Mouse (Mus musculus): ENCODE data around the gene Sfr1. TPM values are rescaled to one million over a fixed set of nuclear protein-coding genes. Genes with fewer than 3 reads are reported as not detected.

Gene Sfr1
- total RNA-seq, 2 experiments from 2014 or later = 106 to 110 TPM

DNA sequence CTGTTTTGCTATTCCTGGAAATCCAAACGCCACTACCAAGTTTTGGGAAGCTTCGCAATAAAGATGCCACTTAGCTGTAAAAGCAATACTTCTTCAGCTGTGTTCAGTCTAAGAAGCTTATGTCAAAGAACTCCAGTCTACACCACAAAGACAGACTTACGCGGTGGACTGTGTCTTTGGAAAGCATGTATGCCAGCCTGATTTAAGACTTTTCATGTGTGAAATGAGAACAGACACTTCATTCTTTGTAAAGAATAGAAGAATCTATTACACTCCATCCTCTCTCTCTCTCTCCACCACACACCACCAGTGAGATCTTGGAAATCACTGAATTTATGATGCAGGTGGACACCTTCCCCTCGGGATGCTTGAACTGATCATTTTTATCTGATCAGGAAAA lies 18.9 kb downstream of the Sfr1 start:
- DNase-seq (ENCODE audit: low spot score in 2 of 2) = no peak

DNA sequence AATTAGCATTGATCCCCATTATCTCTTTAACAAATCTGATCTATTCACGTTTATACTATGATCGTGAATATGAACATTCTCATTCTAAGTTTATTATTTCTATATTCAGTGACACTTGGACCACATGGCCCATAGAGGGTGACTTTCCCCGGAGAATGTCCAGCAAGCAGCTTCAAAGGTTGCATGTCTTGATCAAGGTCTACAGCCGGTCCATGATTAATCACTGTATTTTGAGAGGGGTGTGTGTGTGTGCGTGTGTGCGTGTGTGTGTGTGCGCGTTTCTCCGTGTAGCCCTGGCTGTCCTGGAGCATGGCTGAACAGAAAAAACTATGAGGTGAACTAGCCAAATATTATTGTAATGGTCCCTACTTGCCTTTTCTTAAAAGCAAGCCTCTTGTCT lies 21.0 kb downstream of the Sfr1 start:
- DNase-seq (ENCODE audit: low spot score in 2 of 2) = no peak

DNA sequence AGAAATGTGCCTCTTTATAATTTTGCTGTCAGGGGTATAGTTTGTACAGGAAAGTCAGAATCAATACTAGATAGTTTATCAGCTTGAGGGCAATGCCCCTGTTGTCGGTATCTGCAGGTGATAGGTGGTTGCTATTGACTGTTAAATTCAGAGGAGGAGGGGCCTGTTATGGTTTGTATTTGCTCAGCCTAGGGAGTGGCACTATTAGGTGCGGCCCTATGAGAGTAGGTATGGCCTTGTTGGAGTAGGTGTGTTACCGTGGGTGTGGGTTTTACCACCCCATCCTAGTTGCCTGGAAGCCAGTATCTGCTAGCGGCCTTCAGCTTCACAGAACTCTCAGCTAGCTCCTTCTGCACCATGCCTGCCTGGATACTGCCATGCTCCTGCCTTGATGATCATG lies 22.4 kb downstream of the Sfr1 start:
- no peak for DNase-seq (ENCODE audit: low spot score in 2 of 2)

DNA sequence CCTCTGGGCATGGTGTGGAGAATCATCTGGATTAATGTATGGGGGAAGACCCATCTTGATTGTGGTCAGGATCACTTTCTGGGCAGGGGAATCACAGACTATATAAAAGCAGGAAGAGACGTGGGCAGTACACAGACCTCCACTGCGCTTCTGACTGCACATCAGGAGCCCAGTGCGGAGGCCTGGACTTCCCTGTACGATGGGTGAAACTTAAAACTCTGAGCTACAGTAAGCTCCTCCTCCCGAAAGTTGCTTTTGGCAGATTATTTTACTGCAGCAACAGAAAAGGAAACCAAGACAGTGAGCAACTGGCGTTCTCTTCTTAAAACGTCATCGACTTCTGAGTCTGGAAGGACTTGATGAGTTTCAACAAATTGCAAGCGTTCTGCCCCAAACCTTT lies 23.4 kb downstream of the Sfr1 start:
- DNase-seq (ENCODE audit: low spot score in 2 of 2) = no peak

DNA sequence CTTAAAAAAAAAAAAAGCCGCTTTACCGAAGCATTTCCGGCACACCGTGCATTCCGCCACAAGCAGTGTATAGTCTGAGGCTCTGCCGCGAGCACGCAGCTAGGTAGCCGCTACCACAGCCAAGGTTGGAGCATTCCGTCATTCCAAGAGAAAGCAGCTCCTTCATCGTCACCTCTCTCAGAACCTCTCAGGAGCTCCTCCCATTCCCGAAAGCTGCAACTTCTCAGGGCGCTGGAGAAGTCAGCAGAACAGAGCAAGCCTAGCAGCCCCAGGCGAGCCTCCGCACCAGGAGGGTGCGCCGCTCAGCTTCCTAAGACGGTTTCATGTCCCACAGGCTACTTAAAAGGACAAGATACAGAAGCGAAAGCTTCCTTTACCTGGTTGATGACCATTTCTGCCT lies 24.1 kb downstream of the Sfr1 start:
- DNase-seq (ENCODE audit: low spot score in 2 of 2) = no peak

DNA sequence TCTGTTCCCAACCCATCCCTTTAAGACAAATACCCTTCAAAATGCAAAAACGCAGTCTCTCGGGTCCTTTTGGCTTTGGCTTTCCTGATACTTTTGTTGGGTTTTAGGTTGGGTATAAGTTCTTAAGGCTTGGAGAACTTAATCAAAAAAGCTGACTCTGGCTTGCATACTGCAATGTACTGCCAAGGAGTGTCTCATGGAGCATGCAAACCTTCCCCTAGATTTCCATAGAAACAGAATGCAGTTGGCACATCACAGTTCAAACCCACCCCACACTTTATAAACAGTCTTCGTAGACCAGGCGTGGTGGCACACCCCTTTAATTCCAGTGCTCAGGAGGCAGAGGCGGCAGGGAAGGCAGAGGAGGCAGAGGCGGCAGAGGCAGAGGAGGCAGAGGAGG lies 46.4 kb downstream of the Sfr1 start:
- DNase-seq (ENCODE audit: low spot score in 2 of 2) = peak in 1 of 2 experiments; percentile 17

DNA sequence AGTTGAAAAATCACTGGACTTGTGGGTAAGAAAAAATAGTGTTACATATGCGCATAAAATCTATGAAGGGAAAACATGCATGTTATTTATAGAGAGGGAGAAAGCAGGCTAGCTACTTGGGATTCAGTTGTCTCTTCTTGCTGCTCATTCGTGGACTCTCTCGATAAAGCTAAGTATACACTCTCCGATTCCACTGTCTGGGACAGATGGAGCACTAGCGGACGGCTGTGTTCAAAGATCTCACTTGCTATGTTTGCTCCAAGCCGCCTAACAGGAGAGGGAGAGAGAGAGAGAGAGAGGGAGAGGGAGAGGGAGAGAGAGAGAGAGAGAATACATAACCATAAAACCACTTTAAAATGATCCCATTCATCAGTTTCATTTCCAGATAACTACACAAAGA lies 48.7 kb downstream of the Sfr1 start:
- peak; percentile 10 to 25 for DNase-seq (ENCODE audit: low spot score in 2 of 2)

DNA sequence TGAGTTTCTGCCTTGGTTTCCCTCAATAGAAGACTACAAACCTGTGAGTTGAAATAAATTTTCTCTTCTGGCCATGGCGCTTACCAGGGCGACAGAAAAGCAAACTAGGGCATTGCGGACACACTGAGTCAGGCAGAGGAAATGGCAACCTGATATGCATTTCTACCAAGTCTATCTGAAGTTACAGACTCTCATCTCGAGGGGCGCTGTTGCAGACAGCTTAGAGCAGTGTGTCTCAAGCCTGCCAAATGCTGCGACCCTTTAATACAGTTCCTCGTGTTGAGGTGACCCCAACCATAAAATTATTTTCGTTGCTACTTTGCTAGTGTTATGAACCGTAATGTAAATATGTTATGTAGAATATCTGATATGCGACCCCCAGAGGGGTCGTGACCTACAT lies 49.5 kb downstream of the Sfr1 start:
- no peak for DNase-seq (ENCODE audit: low spot score in 2 of 2)

DNA sequence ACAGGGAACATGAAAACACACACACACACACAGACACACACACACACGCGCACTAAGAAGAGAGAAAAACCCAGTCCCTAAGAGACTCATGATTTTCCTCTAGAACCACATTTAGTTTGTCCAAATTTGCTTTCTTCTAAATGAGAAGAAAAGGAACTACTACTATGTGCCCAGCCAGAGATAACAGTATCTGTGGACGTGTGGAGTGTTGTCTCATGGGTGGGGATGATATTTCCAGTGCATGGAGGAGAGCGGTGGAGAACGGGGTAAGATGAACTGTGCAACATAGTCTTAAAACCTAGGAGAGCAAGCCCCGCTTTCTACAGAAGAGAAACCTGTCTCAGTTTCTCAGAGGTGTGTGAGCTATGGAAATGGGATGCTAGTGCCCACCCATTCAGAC lies 52.4 kb downstream of the Sfr1 start:
- no peak for DNase-seq (ENCODE audit: low spot score in 2 of 2)

Small RNAs within 50 kb of the gene (microRNA-seq; reads per million reads assigned to microRNA genes)
- 0 reads per million in 2 experiments for gene Mir8090

Other genes starting within 250 kb of the Sfr1 start
- gene Stn1, start 194.2 kb upstream of the Sfr1 start, total RNA-seq (2021) = 10 to 100 TPM; 21.0 to 22.8 TPM
- gene Slk, start 152.0 kb upstream of the Sfr1 start, total RNA-seq (2021) = 10 to 100 TPM; 64.4 to 64.7 TPM
- gene Col17a1, start 39.6 kb upstream of the Sfr1 start, total RNA-seq (2021) = under 1 TPM in 1 of 2 experiments, not detected in 1; 0.05 TPM
- 10 to 100 TPM; 46.2 to 47.4 TPM for gene Gsto1, start 123.3 kb downstream of the Sfr1 start, total RNA-seq (2021)
- 1 to 10 TPM; 2.9 to 3.7 TPM for gene Gsto2, start 133.9 kb downstream of the Sfr1 start, total RNA-seq (2021)
- under 1 TPM; 0.79 to 0.99 TPM for gene Cfap43, start 187.6 kb downstream of the Sfr1 start, total RNA-seq (2021)
- 1 to 10 TPM in 1 of 2 experiments, under 1 TPM in 1; 0.86 to 1.2 TPM for gene Itprip, start 187.6 kb downstream of the Sfr1 start, total RNA-seq (2021)
- under 1 TPM; 0.28 to 0.30 TPM for gene Cfap58, start 206.0 kb downstream of the Sfr1 start, total RNA-seq (2021)

All from layer of hippocampus, adult 18-20 months (tissue).